Mouse (Mus musculus): ENCODE data around the gene Mgat4a. TPM values are rescaled to one million over a fixed set of nuclear protein-coding genes. Genes with fewer than 3 reads are reported as not detected.

Mgat4a gene
- polyA plus RNA-seq, 1 experiment, result 16.2 TPM

DNA sequence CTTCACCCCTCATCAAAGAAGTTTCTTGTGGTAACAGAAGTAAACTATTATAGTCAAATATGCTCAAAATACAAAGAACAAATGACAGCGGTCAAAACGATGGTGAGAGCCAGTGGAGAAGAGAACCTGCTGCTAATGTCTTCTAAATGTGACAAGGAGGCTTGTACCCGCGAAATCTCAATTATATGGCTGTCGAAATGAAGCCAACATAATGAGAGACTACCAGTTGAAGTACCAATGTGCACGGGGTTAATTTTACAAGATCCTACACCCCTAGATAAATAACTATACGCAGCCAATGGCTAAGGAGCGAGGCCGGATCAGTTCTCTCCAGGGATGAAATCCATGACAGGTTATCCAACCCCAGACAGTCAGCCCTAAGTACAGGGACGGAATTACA lies 41.9 kb downstream of the Mgat4a start:
- DNase-seq (ENCODE audit: extremely low spot score in 1 of 2, low spot score in 1 of 2), result no peak

DNA sequence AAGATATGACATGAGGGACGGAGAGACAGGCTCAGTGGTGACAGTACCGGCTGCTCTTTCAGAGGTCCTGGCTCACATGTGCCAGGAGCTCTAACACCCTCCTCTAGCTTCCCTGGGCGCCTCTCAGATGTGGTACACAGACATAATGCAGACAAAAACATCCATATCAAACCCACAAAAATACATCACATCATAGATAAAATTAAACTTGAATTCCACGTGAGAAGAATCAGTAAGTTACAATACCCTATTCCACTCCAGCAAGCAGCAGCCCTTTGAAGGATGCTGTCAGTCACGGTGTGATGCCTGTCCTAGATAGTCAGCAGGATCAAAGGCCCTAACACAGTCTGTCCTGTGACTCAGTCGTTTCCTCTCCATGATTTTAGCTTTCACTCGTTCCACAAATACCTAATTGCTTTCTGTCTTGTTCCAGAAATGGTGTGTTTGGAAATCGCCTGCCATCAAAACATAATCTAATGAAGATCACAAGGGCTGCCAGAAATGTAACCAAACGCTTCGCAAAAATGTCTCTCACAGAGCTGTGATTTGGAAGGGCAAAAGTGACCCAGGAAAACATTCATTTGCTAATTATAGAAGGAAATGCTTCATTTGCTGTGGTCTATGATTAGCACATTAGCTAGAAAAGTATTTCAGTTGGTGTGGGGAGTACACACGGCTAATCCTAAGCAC lies 44.1 kb downstream of the Mgat4a start:
- no peak for DNase-seq (ENCODE audit: extremely low spot score in 1 of 2, low spot score in 1 of 2)

DNA sequence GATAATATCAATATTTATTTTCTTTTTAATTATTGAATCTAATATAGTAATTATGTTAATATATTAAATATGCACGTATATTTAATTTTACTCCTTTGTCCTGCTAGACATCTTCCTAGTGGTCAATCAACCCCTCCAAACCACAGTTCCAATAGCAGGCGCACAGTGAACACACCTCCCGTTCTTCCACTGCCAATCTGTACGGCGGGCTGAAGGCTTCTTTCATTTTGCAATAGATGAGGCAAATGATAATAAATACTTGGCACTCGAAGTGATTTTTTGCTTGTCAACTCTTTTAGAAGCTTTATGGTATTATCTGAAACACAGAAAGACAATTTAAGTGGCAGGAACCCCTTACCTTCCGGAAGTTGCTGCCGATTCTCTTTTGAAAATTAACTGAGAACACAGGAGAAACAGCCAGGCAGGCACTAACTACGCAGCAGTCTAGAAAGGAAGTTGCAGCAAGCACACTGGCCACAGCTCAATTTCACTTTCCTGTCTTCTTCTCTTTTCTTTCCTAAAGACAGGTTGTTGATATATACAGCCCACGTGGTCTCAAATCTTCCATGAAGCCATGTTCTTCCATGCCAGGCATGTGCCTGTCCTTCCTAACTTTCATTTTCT lies 45.0 kb downstream of the Mgat4a start:
- DNase-seq (ENCODE audit: extremely low spot score in 1 of 2, low spot score in 1 of 2), result no peak

DNA sequence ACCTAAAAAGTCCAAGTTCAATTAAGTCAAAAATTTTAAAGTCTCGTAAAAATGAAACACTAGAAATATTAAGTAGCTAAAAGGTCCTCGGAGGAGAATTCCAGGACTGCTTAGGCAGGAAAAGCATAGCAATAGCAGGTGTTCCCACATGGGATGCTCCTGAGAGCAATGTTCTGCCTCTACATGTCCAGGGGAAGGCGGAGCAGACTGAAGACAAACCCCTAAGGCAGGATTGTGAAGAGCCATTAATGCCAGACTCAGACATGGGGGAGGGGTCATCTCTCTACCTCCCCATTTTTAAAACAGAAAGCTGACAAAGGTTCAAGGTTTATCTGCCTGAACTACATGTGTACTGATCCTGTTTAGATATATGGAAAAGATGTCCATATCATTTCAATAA lies 45.7 kb downstream of the Mgat4a start:
- DNase-seq (ENCODE audit: extremely low spot score in 1 of 2, low spot score in 1 of 2), result no peak

DNA sequence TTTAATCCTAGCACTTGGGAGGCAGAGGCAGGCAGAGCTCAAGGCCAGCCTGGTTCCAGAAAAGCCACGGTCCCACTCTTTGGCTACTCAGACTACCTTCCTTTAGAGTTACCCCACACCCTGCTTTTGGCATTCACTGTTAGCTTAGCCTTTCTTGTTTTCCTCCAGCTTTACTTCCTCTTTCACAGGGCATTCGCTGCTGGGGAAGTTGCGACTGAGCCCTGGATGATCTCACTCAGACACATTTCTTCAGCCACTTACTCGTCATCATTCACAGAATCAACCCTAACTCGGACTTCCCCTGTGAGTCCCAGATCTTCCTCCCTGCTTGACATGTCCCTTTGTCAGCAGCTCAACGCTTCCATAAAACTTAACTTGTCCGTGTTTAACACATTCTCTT lies 49.1 kb downstream of the Mgat4a start:
- no peak for DNase-seq (ENCODE audit: extremely low spot score in 1 of 2, low spot score in 1 of 2)

DNA sequence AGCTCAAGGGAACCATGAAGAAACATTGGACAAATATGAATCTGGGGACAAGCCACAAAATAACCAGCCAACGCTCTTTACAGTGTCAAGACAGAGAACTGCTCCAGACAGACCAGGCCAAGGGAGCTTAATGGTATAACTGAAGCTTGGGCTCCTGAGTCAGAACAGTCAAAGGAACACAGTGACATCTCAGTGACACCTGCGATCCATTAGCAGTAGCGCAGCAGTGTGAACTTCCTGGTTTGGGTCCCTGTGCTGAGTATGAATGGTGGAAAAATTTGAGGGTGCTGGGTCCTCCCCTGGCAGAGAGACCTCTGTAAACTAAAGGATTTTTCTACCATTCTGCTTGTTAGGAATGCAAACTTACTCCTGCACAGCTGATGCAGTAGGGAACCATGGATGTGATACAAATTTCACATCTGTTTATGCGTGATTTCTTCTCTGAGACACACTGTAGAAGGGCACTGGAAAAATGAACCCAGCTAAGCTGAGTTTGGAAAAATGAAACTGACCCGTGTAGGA lies 50.1 kb downstream of the Mgat4a start:
- no peak for DNase-seq (ENCODE audit: extremely low spot score in 1 of 2, low spot score in 1 of 2)

DNA sequence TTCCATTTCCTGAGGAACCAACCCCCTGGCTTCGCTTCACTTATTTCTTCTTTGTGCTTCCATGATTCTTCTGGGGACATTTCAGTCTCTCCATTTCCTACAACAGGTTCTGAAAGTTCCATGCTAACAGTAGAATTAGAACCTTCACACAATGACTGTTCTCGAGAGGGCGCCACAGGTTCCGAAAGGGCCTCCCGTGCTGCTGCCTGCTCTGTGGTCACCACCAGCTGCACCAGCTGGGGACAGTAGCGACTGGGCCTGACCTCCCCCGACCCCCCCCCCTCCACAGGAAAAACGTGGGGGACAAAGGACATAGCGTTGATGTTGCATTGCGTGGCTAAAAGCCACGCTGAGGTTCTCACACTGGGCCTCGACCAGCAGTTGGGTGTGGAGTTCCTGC lies 52.3 kb downstream of the Mgat4a start:
- DNase-seq (ENCODE audit: extremely low spot score in 1 of 2, low spot score in 1 of 2), result no peak

DNA sequence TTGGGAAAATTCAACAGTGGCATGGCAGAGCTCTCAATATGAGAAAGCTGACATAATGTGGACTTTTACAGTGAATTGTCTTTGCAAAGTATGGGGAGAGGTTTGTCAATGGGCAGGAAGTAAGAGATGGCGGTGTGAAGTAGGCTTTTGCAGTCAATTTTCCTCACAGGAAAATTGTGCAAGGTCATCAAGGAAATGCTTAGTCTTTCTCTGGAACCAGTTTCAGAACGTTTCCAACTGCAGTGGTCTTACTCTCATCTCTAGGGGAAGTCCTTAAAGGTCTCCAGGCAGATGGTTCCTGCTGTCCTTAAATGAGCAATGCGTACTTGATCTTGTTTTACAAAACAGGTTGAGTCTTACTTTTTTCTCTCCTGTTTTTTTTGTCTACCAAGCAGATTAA lies 53.8 kb downstream of the Mgat4a start:
- no peak for DNase-seq (ENCODE audit: extremely low spot score in 1 of 2, low spot score in 1 of 2)

DNA sequence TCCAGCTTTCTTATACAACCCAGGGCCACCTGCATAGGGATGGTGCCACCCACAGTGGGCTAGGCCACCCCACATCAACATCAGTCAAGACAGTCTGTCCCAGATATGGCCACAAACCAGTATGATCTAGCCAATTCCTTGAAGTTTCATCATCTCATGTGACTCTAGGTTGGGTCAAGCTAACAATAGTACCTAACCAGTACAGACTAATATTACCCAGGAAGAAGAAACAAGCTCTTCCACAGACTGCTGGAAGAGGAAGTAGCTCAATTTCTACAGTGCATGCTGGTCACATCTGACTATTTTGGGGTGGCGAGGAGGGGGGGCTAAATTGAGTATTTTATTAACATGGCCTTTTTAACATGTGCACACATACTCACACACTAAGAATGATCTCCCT lies 54.4 kb downstream of the Mgat4a start:
- DNase-seq (ENCODE audit: extremely low spot score in 1 of 2, low spot score in 1 of 2), result no peak

DNA sequence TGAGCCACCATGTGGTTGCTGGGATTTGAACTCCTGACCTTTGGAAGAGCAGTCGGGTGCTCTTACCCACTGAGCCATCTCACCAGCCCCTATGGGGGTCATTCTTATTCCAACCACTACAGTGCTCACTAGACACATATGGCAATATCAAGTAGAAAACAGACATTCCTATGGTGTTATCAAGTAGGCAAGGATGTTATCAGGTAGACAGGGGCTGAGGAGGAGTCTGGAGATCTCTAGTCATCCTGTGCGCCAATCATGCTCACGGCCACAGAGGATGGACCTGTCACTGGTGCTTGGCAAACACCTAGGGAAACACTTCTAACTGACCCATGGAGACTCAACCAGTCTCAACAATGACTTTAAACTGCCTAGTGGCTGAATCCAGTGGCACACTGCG lies 56.2 kb downstream of the Mgat4a start:
- DNase-seq (ENCODE audit: extremely low spot score in 1 of 2, low spot score in 1 of 2), result no peak

DNA sequence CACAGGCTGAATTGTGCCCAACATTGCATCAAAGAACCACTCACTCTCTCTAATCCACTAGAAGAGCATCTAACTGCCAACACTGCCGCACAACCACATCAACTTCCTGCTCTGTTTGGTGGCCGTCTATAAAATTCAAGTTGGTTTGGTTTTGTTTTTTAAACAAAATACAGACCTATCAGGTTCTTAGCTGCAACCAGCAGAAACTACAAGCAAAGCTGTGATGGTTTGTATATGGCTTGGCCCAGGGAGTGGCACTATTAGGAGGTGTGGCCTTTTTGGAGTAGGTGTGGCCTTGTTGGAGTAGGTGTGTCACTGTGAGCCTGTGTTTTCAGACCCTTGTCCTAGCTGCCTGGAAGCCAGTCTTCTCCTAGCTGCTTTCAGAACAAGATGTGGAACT lies 59.5 kb downstream of the Mgat4a start:
- no peak for DNase-seq (ENCODE audit: extremely low spot score in 1 of 2, low spot score in 1 of 2)

DNA sequence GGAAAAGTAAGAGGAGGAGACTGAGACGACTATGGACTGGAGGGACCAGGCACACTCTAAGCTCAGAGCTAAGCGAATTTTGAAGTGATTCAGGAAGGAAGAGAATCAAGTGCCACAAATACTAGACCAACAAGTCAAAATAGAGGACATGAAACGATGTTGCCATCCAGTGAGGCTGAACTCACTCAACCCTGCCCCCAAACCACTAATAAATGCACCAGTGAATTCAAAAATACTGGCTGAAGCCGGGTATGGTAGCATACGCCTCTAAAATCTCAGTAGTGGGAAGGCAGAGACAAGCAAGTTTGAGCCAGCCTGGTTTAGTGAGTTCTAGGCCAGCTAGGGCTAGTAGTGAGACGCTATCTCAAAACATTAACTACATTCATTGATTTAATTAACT lies 60.1 kb downstream of the Mgat4a start:
- DNase-seq (ENCODE audit: extremely low spot score in 1 of 2, low spot score in 1 of 2), result no peak

DNA sequence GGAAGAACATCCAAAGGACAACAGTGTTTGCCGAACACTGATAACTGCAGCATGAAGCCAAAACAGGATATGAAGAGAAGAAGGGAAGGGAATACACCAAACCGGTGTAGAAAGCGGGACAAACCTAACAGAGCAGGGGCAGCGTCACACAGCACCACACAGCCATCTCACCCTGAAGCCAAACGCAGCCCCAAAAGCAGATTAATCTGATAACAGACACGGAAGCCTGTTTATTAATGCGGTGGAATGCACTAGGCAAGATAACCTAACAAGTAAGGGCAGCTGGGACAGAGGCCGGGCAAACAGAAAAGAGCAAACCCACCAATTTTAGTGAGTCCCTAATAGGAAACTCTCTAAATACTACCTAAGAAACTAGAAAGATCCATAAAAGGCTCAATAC lies 61.1 kb downstream of the Mgat4a start:
- DNase-seq (ENCODE audit: extremely low spot score in 1 of 2, low spot score in 1 of 2), result no peak

DNA sequence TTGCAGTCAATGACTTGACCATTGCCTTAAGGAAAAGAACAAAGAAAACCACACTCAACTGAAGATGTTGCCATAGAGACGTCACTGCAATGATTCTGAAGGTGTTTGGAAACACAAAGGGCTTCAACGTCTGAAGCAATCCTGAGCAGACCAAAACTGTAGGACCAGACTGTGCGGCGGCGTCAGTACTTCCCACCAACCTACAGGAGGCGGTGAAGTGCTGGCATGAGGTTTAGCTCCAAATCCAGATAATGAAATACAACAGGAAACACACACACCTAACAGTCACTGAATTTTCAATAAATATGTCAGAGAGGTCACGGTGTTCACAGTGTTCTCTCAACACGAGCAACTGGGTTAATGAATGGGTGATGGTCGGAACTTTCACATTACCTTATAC lies 61.7 kb downstream of the Mgat4a start:
- peak in 1 of 2 experiments; percentile 32 for DNase-seq (ENCODE audit: extremely low spot score in 1 of 2, low spot score in 1 of 2)

DNA sequence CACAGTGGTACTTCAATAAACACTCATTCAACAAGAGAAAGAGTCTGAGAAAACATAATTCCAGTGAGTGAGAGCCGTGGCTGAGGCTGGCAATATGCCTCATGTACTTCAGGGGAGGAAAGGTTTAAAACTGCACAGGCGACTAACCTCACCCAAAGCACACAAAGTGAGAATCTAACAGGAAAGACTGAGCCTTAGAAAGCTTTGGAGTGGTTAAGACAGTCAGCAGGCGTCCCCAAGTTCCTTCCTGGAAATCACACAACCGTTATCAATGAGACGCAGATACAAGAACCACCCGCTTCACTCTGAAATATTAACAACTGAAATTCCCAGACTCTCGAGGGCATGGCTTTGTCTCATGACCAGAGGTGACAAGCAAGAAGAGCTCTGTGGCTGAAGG lies 62.4 kb downstream of the Mgat4a start:
- DNase-seq (ENCODE audit: extremely low spot score in 1 of 2, low spot score in 1 of 2), result no peak

DNA sequence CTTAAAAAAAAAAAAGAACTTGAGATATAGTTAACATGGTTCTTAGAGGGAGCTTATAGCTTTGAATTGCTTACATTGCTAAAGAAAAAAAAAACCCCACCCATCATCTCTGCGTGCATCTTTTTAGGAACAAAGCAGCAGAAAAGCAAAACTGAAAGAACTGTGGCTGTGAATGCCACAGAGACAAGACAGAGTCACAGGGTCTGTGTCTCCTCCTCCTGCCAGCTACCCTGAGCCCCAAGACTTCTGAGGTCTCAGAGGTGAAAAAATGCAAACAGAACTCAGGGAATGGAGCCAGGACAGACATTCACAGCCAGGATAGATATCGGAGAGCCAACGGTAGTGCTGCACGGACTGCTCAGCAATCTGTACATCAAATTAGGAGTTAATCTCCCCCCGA lies 62.9 kb downstream of the Mgat4a start:
- DNase-seq (ENCODE audit: extremely low spot score in 1 of 2, low spot score in 1 of 2), result no peak

DNA sequence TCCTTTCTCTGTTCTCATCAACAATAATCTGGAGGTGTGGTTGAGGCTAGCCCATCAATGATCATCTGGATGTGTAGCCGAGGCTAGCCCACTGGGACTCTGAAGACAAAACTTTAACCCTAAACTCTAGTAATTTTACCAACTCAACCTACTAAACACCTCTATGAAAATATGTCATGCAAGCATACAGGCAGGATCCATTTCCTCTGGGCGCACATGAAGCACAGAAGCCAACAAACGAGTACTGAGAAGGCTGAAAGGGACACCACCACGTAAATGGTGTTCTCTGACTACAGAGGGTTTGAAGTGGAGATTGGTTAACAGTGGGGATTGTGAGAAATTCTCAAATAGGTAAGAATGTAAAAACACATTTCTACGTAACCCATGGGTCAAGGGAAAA lies 63.6 kb downstream of the Mgat4a start:
- DNase-seq (ENCODE audit: extremely low spot score in 1 of 2, low spot score in 1 of 2), result no peak

DNA sequence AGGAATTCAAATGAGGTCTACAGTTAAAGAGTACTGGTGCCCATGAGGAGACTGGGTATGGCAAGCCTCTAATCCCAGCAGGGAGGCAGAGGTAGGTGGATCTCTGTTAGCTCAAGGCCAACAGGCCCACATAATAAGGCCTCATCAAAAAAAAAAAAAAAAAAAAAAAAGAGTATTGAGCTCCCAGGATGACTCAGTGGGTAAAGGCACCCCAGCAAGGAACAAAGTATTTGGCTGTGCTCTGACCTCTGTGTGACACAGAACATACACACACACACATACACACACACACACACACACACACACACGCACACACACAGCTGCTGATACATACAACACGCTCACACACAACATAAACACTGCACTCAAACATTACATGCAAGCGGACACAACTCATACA lies 65.5 kb downstream of the Mgat4a start:
- DNase-seq (ENCODE audit: extremely low spot score in 1 of 2, low spot score in 1 of 2), result no peak

DNA sequence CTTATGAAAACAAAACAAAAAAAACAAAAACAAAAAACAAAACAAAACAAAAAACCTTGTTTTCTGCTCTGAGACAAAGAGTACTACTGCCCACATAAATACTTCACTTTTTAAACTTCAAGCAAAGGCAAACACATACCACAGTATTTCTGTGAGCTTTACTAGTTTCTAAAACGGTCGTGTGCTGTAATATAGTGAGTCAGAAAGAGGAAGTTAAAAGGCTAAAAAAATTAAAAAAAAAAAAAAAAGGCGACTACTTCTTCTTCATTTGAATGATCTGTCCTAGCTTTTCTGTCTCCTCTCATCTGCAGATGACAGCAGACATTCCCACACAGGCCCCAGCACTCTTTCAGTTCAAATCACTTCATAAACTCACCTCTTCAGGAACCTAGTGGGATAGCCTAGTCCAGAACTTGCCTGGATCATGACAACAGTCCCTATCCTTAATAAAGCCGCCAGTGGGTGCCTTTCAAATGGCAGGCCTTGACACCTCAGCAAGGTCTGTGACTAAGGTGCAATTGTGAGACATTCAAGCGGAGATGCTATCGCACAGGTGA lies 66.1 kb downstream of the Mgat4a start:
- DNase-seq (ENCODE audit: extremely low spot score in 1 of 2, low spot score in 1 of 2), result no peak

DNA sequence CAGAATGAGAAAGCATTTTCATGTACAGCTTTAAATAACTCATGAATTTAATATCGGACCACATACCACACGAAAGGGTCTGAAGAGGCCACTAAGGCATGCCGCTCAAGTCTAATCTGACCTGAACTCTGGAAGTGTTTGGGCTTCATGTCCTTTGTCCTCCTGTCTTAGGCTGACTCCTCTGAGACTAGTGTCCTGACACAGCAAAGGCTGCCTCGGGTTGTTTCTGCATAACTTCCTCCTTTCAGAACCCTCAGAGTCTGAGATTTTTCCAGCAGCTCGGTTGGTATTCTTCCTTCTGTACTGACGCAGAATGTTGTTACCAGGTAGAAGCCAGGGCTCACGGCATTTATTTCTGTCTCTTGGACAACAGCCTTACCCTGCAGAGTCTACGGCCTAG lies 66.8 kb downstream of the Mgat4a start:
- no peak for DNase-seq (ENCODE audit: extremely low spot score in 1 of 2, low spot score in 1 of 2)

DNA sequence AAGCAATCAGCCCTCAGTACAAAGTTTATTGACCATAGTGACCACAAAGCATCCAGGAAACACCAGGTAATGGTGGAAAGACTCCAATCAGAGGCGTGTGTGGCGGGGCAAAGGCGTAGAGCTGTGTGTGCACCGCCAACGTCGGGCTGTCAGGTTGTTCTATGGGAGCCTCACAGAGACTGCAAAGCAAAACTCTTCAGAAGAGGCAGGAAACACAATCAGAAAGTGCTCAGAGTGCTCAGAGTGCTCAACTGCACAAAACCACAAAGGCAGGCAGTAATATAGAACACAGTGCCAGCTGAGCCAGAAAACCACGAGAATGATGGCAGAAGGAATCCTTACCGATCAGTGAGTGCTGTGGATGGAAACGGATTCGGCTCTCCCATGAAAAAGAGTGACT lies 67.6 kb downstream of the Mgat4a start:
- no peak for DNase-seq (ENCODE audit: extremely low spot score in 1 of 2, low spot score in 1 of 2)

Measured in frontal cortex, adult 2 months (tissue).